Mouse (Mus musculus): ENCODE measurements around the gene Ccser2. TPM values are rescaled to one million over a fixed set of nuclear protein-coding genes. Genes with fewer than 3 reads are reported as not detected.

Ccser2 gene
- 19.0 and 24.9 TPM in 2 replicates for polyA plus RNA-seq (2012; rRNA removed)

GRCm38 (mm10) chr14:36968628-36969147, at the start of gene Ccser2:
Gene Ccser2 (minus strand): TSS chr14:36968777.

Other genes with a start within 250 kb of the Ccser2 start
- gene Rgr, start 80.2 kb upstream of the Ccser2 start, polyA plus RNA-seq (2012; rRNA removed), result not detected in 2 replicates
- not detected in 2 replicates for gene Lrit1, start 86.1 kb upstream of the Ccser2 start, polyA plus RNA-seq (2012; rRNA removed)
- gene Lrit2, start 99.2 kb upstream of the Ccser2 start, polyA plus RNA-seq (2012; rRNA removed), result not detected in 2 replicates
- 0.03 and 0.07 TPM in 2 replicates for gene Cdhr1, start 129.6 kb upstream of the Ccser2 start, polyA plus RNA-seq (2012; rRNA removed)
- gene 2610528A11Rik, start 145.2 kb upstream of the Ccser2 start, polyA plus RNA-seq (2012; rRNA removed), result 0.77 TPM in 1 of 2 replicates, not detected in the other
- 75.7 and 105 TPM in 2 replicates for gene Ghitm, start 166.5 kb upstream of the Ccser2 start, polyA plus RNA-seq (2012; rRNA removed)

Measured in ovary, adult 2 months (tissue).